Mouse (Mus musculus): ENCODE data around the gene Nol6. TPM values are rescaled to one million over a fixed set of nuclear protein-coding genes. Genes with fewer than 3 reads are reported as not detected.

Nol6 gene
- polyA plus RNA-seq (2016; fragmentation: Nextera tagmentation; extraction: Ambion mirVana): 30.0 and 33.3 TPM in 2 replicates

GRCm38 (mm10) chr4:41124180-41124951, at the start of gene Nol6:
Gene Nol6 (minus strand): TSS chr4:41124455.
- peaks cover 30% of the 10 kb centered on the region for H3K36me3 ChIP-seq (replicated peaks)
- no peak within 1 kb of the TSS for H3K27ac ChIP-seq
- H3K4me1 ChIP-seq: peaks cover 10% of the 10 kb centered on the region
- peak within 1 kb of the TSS; percentile 78 for H3K4me2 ChIP-seq
- ATAC-seq (ENCODE audit: low FRiP score): peak; percentile 100
- peak within 1 kb of the TSS; percentile 60 for H3K4me3 ChIP-seq (replicated peaks)
- WGBS: 3% methylated on average over 29 of the region's 29 CpGs
- no peaks in the 10 kb centered on the region for H3K27me3 ChIP-seq
- peak within 1 kb of the TSS; percentile 55 for H3K9ac ChIP-seq
- H3K9me3 ChIP-seq: no peaks in the 10 kb centered on the region

- Histone ChIP-seq H3K27ac (no peak overlapping the region), H3K9me3 (no peaks in the 10 kb centered on the region), H3K27me3 (no peaks in the 10 kb centered on the region), H3K4me1 (no peaks in the 10 kb centered on the region), H3K4me3 (replicated peaks) (no peak overlapping the region), H3K36me3 (replicated peaks) (peaks cover 28% of the 10 kb centered on the region), H3K9ac (no peak overlapping the region), H3K4me2 (no peak overlapping the region)
- WGBS: 94% methylated on average over 2 of the region's 2 CpGs
- ATAC-seq (ENCODE audit: low FRiP score): no peak
These were observed 46.7 kb upstream of the Nol6 start for GRCm38 (mm10) chr4:41170970-41171369.

GRCm38 (mm10) chr4:41165693-41166475, 41.6 kb upstream of the Nol6 start:
- Histone ChIP-seq H3K9ac (no peak overlapping the region), H3K4me3 (replicated peaks) (no peak overlapping the region), H3K27ac (peak overlapping the region; percentile 69), H3K9me3 (no peaks in the 10 kb centered on the region), H3K4me1 (peaks cover 12% of the 10 kb centered on the region), H3K4me2 (no peak overlapping the region), H3K27me3 (no peaks in the 10 kb centered on the region), H3K36me3 (replicated peaks) (peaks cover 15% of the 10 kb centered on the region)
- ATAC-seq (ENCODE audit: low FRiP score): no peak
- 76% methylated on average over 6 of the region's 6 CpGs for WGBS

GRCm38 (mm10) chr4:41164974-41165373, 40.7 kb upstream of the Nol6 start:
- Histone ChIP-seq H3K36me3 (replicated peaks) (peaks cover 15% of the 10 kb centered on the region), H3K27me3 (no peaks in the 10 kb centered on the region), H3K4me1 (peaks cover 12% of the 10 kb centered on the region), H3K4me2 (no peak overlapping the region), H3K4me3 (replicated peaks) (no peak overlapping the region), H3K27ac (peak overlapping the region; percentile 69), H3K9me3 (no peaks in the 10 kb centered on the region), H3K9ac (no peak overlapping the region; the same call in 1 of the 2 replicates)
- 27% methylated on average over 2 of the region's 2 CpGs for WGBS
- no peak for ATAC-seq (ENCODE audit: low FRiP score)

GRCm38 (mm10) chr4:41161232-41161631, 37.0 kb upstream of the Nol6 start:
- Histone ChIP-seq H3K4me3 (replicated peaks) (no peak overlapping the region), H3K9me3 (no peaks in the 10 kb centered on the region), H3K4me2 (no peak overlapping the region), H3K27ac (no peak overlapping the region), H3K4me1 (peaks cover 12% of the 10 kb centered on the region), H3K27me3 (no peaks in the 10 kb centered on the region), H3K36me3 (replicated peaks) (no peaks in the 10 kb centered on the region), H3K9ac (no peak overlapping the region)
- 95% methylated on average over 3 of the region's 3 CpGs for WGBS
- ATAC-seq (ENCODE audit: low FRiP score): no peak

GRCm38 (mm10) chr4:41158251-41158650, 34.0 kb upstream of the Nol6 start:
- Histone ChIP-seq H3K4me3 (replicated peaks) (no peak overlapping the region), H3K4me1 (no peaks in the 10 kb centered on the region), H3K4me2 (no peak overlapping the region), H3K27ac (no peak overlapping the region), H3K36me3 (replicated peaks) (no peaks in the 10 kb centered on the region), H3K9ac (no peak overlapping the region), H3K27me3 (no peaks in the 10 kb centered on the region), H3K9me3 (no peaks in the 10 kb centered on the region)
- ATAC-seq (ENCODE audit: low FRiP score): no peak
- 92% methylated on average over 1 of the region's 1 CpGs for WGBS

GRCm38 (mm10) chr4:41156961-41157360, 32.7 kb upstream of the Nol6 start:
- H3K4me2 ChIP-seq: no peak overlapping the region
- no peaks in the 10 kb centered on the region for H3K36me3 ChIP-seq (replicated peaks)
- no peak for ATAC-seq (ENCODE audit: low FRiP score)
- H3K9me3 ChIP-seq: no peaks in the 10 kb centered on the region
- H3K27ac ChIP-seq: no peak overlapping the region
- H3K4me1 ChIP-seq: no peaks in the 10 kb centered on the region
- H3K27me3 ChIP-seq: no peaks in the 10 kb centered on the region
- H3K9ac ChIP-seq: no peak overlapping the region
- no peak overlapping the region for H3K4me3 ChIP-seq (replicated peaks)
- 88% methylated on average over 9 of the region's 9 CpGs for WGBS

- Histone ChIP-seq H3K4me3 (replicated peaks) (no peak overlapping the region), H3K27ac (no peak overlapping the region), H3K36me3 (replicated peaks) (peaks cover 9% of the 10 kb centered on the region; the same call in 1 of the 2 replicates), H3K27me3 (no peaks in the 10 kb centered on the region), H3K9me3 (no peaks in the 10 kb centered on the region), H3K4me1 (no peaks in the 10 kb centered on the region), H3K4me2 (no peak overlapping the region), H3K9ac (no peak overlapping the region)
- 85% methylated on average over 3 of the region's 3 CpGs for WGBS
- no peak for ATAC-seq (ENCODE audit: low FRiP score)
These were observed 28.9 kb upstream of the Nol6 start for GRCm38 (mm10) chr4:41153146-41153545.

- H3K4me2 ChIP-seq: no peak overlapping the region
- H3K27me3 ChIP-seq: no peaks in the 10 kb centered on the region
- no peak for ATAC-seq (ENCODE audit: low FRiP score)
- peaks cover 9% of the 10 kb centered on the region; the same call in 1 of the 2 replicates for H3K36me3 ChIP-seq (replicated peaks)
- no peak overlapping the region for H3K27ac ChIP-seq
- no peak overlapping the region for H3K9ac ChIP-seq
- H3K9me3 ChIP-seq: no peaks in the 10 kb centered on the region
- WGBS: 95% methylated on average over 7 of the region's 7 CpGs
- no peak overlapping the region for H3K4me3 ChIP-seq (replicated peaks)
- no peaks in the 10 kb centered on the region for H3K4me1 ChIP-seq
These were observed 26.9 kb upstream of the Nol6 start for GRCm38 (mm10) chr4:41151186-41151585.

- Histone ChIP-seq H3K36me3 (replicated peaks) (peaks cover 9% of the 10 kb centered on the region; the same call in 1 of the 2 replicates), H3K4me3 (replicated peaks) (no peak overlapping the region), H3K9me3 (no peaks in the 10 kb centered on the region), H3K4me1 (no peaks in the 10 kb centered on the region), H3K27ac (no peak overlapping the region), H3K27me3 (no peaks in the 10 kb centered on the region), H3K4me2 (no peak overlapping the region), H3K9ac (no peak overlapping the region)
- WGBS: 83% methylated on average over 3 of the region's 3 CpGs
- ATAC-seq (ENCODE audit: low FRiP score): no peak
These were observed 25.6 kb upstream of the Nol6 start for GRCm38 (mm10) chr4:41149891-41150290.

GRCm38 (mm10) chr4:41142601-41143000, 18.3 kb upstream of the Nol6 start:
- Histone ChIP-seq H3K27ac (no peak overlapping the region), H3K9ac (no peak overlapping the region), H3K4me3 (replicated peaks) (no peak overlapping the region), H3K4me1 (peaks cover 2% of the 10 kb centered on the region), H3K9me3 (0 out of 2 replicates have a peak, but pooled peaks cover 2% of the 10 kb centered on the region), H3K27me3 (no peaks in the 10 kb centered on the region), H3K36me3 (replicated peaks) (peaks cover 28% of the 10 kb centered on the region), H3K4me2 (no peak overlapping the region)
- no peak for ATAC-seq (ENCODE audit: low FRiP score)
- WGBS: 79% methylated on average over 2 of the region's 2 CpGs

GRCm38 (mm10) chr4:41140174-41140875, 16.1 kb upstream of the Nol6 start:
- H3K36me3 ChIP-seq (replicated peaks): peaks cover 28% of the 10 kb centered on the region
- H3K4me1 ChIP-seq: peaks cover 7% of the 10 kb centered on the region
- no peak overlapping the region for H3K4me2 ChIP-seq
- H3K9ac ChIP-seq: no peak overlapping the region
- no peak overlapping the region for H3K4me3 ChIP-seq (replicated peaks)
- no peak for ATAC-seq (ENCODE audit: low FRiP score)
- no peak overlapping the region for H3K27ac ChIP-seq
- H3K27me3 ChIP-seq: no peaks in the 10 kb centered on the region
- 0 out of 2 replicates have a peak, but pooled peaks cover 2% of the 10 kb centered on the region for H3K9me3 ChIP-seq
- 94% methylated on average over 6 of the region's 6 CpGs for WGBS
